Mouse (Mus musculus) right cerebral cortex, postnatal 4 days (tissue): ENCODE data around the gene Aldh3a2.
A peak's percentile ranks its signal among the peaks of the same experiment; 100 is the strongest.

Source experiments
- DNase-seq: peaks from one replicate; pipeline ENCODE4 v3.0.0-alpha.2; 2022

Aldh3a2 gene

DNA sequence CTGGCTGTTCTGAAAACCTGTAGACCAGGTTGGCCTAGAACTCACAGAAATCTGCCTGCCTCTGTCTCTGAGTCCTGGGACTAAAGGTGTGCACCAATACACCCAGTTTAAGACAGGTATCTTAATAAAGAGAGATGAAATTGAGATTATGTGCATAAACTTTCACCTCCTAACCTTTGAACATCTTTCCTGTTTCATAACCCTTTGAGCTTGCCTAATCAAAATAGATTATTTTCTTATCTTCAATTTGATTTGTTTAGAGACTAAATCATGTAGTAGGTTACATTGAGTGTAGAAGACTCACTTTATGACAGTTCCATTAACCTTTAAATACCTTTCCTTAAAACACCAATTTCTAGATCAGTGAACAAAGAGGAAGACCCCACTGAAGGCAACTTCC, 4.3 kb upstream of the Aldh3a2 start:
- no peak for DNase-seq

DNA sequence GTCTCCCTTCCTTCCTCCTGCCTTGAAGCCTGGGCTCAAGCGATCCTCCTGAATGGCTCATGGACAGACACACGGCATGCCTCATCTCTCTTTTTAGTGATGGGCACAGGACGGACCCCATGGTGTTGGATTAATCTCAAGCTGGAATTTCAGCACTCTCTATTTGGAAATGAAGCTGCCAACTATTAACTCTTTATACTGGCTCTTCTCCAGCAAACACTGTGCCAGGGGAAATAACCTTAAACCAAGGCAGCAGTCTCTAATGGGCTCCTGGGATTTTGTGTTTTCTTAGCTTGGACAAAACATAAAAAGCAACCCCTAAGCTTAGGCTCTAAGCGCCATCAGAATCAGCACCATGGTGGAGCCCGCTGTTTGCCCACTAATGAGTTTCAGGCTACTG, 3.1 kb upstream of the Aldh3a2 start:
- no peak for DNase-seq

GRCm38 (mm10) chr11:61268626-61269349, 1.5 kb upstream of the Aldh3a2 start:
- DNase-seq = no peak

- no peak for DNase-seq
Measured at GRCm38 (mm10) chr11:61263841-61264240, 3.4 kb downstream of the Aldh3a2 start.

DNA sequence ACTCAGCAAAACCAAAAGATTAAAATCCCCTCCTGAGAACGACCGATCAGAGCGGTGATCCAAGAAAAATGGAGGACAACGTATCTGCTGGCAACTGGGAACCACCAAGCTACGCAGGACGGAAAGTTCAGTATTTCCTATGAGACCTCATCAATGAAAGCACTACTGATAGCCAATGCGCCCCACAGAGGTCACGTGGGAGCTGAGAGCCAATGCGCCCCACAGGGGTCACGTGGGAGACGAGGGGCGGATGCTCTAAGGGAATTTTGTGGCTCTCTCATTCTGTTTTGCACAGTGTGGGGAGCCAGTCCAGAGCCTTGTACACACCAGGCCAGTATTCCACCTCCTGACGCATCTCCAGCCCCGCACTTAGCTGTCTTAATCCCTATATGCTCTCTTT, 4.7 kb downstream of the Aldh3a2 start:
- no peak for DNase-seq

DNA sequence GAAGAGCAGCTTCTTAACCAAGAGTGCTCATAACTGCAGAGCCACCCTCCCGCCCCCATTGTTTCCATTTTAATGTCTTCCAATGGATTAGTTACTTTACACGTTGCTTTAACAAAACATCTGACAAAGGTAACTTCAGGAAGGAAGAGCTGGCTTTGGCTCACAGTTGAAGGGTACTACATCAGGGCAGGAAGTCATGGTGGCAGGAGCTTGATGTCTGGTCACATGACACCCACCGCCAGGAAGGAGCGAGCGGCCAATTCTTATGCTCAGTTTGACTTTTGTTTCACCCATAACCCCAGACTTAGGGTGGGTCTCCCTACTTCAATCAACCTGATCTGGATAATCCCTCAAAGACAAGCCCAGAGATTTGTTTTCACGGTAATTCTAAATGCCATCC, 8.2 kb downstream of the Aldh3a2 start:
- DNase-seq = no peak

- no peak for DNase-seq
Measured at GRCm38 (mm10) chr11:61252807-61253206, 14.5 kb downstream of the Aldh3a2 start.

DNA sequence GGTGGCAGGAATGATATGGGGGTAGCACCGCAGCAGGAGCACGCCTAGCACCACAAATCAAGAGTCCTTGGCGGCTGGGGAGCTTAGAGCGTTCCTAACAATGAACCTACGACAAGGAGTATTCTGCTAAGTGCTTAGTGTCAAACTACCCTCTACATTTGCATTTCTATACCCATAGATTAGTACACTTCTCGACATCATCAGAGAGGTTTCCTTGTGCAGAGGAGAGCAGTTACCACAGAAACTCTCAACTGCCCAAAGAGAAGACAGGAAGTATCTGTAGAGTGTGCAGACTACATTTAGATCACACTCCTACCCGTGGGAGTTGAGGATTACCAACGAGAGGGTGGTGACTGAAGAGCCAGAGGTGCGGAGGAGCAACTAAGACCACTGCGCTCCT, 15.5 kb downstream of the Aldh3a2 start:
- DNase-seq = no peak

- DNase-seq = no peak
Measured at GRCm38 (mm10) chr11:61244406-61244805, 22.9 kb downstream of the Aldh3a2 start.

DNA sequence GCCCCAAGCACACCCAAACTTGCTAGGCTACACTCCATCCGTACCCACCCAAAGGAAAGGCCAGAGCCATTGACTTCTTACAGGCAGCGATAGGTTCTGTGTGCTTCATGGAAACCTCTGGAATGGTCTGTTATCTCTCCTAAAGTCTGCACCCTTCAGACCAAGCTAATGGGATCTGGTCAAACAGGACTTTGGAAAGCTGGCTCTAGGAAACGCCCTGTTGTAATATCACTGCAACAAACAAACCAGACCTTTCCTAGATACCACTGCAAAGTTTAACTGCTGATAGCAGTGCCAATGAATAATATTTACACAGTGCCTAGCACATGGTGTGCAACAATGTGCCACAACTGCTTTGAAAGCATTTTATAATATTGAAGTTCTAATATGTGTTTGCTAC, 31.2 kb downstream of the Aldh3a2 start:
- DNase-seq = no peak

DNA sequence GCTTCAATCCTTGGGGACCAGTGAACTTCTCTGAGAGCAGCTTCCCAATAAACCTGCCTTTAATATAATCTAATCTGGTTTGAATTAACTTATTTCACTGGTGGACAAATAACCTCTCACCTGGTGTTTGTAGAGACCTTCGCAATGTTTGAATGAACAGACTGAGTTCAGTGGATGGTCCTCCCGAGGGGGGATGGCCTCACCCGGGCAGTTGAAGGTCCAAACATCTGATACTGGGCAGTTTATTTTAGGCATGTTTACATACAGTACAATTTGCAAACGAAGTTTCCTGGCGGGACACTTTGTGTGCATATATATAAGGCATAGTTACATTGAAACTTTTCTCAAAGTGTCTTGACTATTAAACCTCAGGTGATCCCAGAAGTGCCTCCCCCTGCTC, 33.1 kb downstream of the Aldh3a2 start:
- DNase-seq = no peak

DNA sequence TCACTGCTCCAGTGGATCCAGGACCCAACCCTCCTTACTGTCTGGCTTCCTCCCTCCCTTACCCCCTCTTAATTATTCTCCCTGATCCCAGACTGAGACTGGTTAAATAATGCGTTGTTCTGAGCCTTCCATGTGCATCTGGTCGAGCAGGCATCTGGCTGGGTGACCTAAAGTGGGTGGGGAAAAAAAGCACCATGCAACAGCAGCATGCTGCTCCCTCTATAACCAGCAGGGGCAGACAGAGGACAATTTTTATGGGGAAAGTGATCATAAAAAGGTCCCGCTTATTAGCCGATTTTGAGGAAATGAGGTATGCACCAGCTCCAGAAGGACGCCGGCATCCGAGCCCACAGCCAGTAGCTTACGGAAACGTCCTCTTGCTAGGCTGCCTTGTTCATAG, 35.9 kb downstream of the Aldh3a2 start:
- DNase-seq = peak; percentile 40

GRCm38 (mm10) chr11:61228406-61228805, 38.9 kb downstream of the Aldh3a2 start:
- DNase-seq = no peak

- no peak for DNase-seq
Measured at GRCm38 (mm10) chr11:61227816-61228215, 39.4 kb downstream of the Aldh3a2 start.

DNA sequence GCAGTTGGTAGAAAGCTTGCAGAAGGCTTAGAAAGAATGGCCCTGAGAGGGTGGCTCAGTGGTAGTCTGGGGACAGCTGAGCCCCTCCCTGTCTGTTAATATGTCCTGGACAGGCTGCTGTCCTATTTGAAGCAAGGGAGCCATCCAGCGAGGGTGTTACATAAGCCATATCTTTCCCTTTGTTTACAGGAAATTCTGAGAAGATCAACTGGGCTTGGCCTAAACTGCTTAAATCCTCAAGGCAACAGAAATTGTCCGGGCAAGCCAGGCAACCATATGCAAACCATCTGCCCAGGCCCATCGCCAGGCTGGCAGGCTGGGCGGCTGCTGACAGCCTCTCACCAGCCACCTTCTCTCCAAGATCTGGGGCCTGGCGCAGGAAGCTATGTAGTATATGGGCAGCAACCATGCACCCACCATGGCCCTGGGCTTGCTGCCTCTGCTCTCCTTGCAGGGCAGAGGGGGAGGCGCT, 41.3 kb downstream of the Aldh3a2 start:
- DNase-seq = peak; percentile 50

DNA sequence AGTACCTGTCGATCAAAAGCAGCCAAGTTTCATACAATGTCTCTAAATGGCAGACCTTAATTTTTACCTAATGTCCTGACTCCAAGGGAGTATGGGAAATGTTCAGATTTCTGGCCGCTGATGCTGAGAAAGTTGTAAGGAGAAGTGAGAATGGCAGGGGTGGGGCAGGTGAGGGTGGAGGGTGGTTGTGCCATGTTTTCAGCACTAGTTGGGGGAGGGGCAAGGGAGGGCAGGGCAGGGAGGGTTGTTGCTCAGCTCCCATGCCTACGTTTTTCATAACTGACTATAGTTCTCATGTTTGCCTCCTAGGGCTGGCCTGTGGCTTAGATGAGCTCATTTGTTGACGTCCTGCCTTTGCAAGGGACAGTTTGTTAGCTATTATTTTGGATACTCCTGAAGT, 41.8 kb downstream of the Aldh3a2 start:
- no peak for DNase-seq

DNA sequence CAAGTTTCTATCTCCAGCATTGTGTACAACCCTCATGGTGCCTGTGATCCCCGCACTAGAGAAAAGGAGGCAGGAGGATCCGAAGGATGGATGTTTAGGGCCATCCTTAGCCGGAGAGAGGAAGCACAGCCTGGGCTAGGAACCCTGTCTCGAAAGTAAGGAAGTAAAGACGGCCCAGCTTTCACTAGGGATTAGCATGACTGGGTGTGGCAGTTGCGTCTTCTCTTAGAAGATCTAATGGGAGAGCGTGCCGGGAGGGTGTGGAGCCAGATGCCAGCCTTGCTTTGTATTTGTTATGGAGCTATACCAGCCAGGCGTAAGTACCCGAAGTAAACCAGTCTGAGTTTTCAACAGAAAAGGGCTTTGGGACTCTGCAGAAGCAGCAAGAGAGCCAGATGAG, 42.4 kb downstream of the Aldh3a2 start:
- no peak for DNase-seq

GRCm38 (mm10) chr11:61224234-61224744, 43.0 kb downstream of the Aldh3a2 start:
- no peak for DNase-seq

DNA sequence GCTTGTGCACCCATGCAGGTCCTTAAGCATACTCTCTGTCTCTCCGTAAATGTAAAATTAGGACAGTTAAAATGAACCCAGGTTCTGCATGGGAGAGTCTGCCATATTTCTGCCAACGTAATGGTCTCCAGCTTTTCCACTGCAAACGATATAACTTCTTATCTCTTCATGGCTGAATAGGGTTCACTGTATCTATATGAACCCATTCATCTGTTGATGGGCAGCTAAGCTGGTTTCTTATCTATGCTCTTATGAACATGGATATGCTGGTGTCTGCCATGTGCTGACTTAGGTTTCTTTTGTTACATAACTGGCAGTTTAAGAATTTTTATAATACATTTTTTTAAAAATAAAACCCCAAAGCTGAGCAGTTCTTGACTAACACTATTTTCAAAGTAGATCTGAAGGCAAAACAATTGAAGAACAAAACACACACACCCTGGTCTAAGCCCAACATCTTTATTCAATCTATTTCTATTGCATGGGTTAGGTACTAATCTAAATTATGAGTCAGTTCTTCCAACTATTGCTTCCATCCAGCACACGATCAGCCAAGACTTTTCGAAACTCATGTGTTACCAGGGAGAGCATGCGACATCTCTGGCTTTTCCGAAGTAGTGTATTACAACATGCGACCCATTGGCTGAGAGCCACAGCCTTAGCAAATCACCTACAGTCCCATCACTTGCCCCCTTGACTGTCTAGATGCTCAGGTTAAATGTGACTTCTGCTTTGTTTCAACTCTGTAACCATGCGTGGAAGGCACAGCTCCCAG, 44.1 kb downstream of the Aldh3a2 start:
- DNase-seq = no peak

DNA sequence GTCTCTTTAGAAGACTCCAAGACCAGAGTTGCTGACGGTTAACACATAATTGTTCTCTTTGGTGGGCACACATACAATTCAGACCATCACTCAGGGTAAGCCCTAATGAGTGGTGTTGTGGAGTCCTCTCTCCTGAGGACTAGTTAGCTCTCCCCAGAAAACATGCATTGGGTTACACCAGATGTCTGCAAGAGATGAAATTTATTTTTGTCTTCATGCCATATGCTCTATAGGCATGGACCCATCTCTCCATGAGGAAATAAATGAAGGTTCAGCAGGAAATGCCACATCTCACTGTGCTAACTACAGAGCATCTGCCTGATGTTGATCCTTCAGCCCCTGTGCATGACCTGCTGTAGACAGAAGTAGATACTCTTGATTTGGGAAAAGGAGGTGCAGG, 45.3 kb downstream of the Aldh3a2 start:
- no peak for DNase-seq

- no peak for DNase-seq
Measured at GRCm38 (mm10) chr11:61220156-61220881, 46.9 kb downstream of the Aldh3a2 start.

- no peak for DNase-seq
Measured at GRCm38 (mm10) chr11:61215936-61216335, 51.3 kb downstream of the Aldh3a2 start.

- DNase-seq = no peak
Measured at GRCm38 (mm10) chr11:61212102-61212501, 55.2 kb downstream of the Aldh3a2 start.

GRCm38 (mm10) chr11:61208316-61208715, 58.9 kb downstream of the Aldh3a2 start:
- DNase-seq = no peak
